Mouse (Mus musculus): ENCODE data around the gene Ggct.

- TF ChIP-seq POLR2A (IDR thresholded peaks at IDR 0.05; ENCODE audit: low read depth, low read length) (no peak), CTCF (conservative IDR thresholded peaks at IDR 0.05; ENCODE audit: insufficient read depth, insufficient read length, low read depth, low read length) (no peak)
Observed at GRCm38 (mm10) chr6:54991189-54991588, 1.6 kb downstream of the Ggct start.
